7 mouse cellular contexts compared by ENCODE assay signal in genomic region chr4:48380940-48381339, GRCm38 (mm10).
DNase-seq lines count a peak whose midpoint lies in the region; ATAC-seq lines count a peak whose summit lies in the region.

No protein-coding gene starts in this region.

- intact Hi-C loops in gastrocnemius, postnatal 14 days (cut with DNase I; ENCODE audit: low total_unique reads): no loop called here

- DNase-seq in CD4-positive helper T cell, adult 2 months (ENCODE audit: low read depth, low spot score): peak; percentile 37
- peak; percentile 61 for DNase-seq in gastrocnemius, postnatal 14 days
- peak; percentile 57 to 86 for DNase-seq in layer of hippocampus, adult 8-10 months (ENCODE audit: low spot score in 2 of 2)
- peak; percentile 89 for DNase-seq in lung, postnatal 36 days
- DNase-seq in skeletal muscle tissue, adult 2 months (ENCODE audit: low read depth, low spot score): peak; percentile 36

- ATAC-seq in activated CD4-positive, CD25-positive, alpha-beta regulatory T cell, adult 4 months: peak; percentile 43
- ATAC-seq in common myeloid progenitor, adult 5-6 weeks (replicated peaks; ENCODE audit: low read depth, poor library complexity, severe bottlenecking): peak; percentile 73

Comparison
In these comparisons a context has a peak if more than half of its experiments do, and no peak if none do; other contexts are left out.
1. Peak in every context shown above with its lines: DNase-seq and ATAC-seq.
2. DNase-seq: peak in every context shown above with its lines; median percentile 89 in lung, postnatal 36 days; 72 in layer of hippocampus, adult 8-10 months; 61 in gastrocnemius, postnatal 14 days; 37 in CD4-positive helper T cell, adult 2 months; 36 in skeletal muscle tissue, adult 2 months.